Mouse (Mus musculus) embryonic facial prominence, embryonic 14.5 days (tissue): ENCODE results near the gene Mypop. TPM values are rescaled to one million over a fixed set of nuclear protein-coding genes. Genes with fewer than 3 reads are reported as not detected.

Experiments
- polyA plus RNA-seq: library from polyadenylated mRNA; unstranded; fragments of >200 nt; fragmentation: Nextera tagmentation; extraction: Ambion mirVana; gene quantifications from 2 replicates; pipeline ENCODE4 v1.2.1, GENCODE M21; 2014

Gene Mypop
- polyA plus RNA-seq, 1 experiment from 2014 or later, result 4.0 TPM

Other genes with a start within 250 kb of the Mypop start
- not detected in 2 replicates for gene Psg19, start 192.7 kb upstream of the Mypop start, polyA plus RNA-seq
- gene Psg17, start 169.6 kb upstream of the Mypop start, polyA plus RNA-seq, result 0.10 TPM in 1 of 2 replicates, not detected in the other
- 0.52 and 0.58 TPM in 2 replicates for gene Mill2, start 151.3 kb upstream of the Mypop start, polyA plus RNA-seq
- gene Pglyrp1, start 119.9 kb upstream of the Mypop start, polyA plus RNA-seq, result 5.3 and 10.0 TPM in 2 replicates
- gene Ccdc61, start 80.8 kb upstream of the Mypop start, polyA plus RNA-seq, result 19.4 and 22.5 TPM in 2 replicates
- gene Nova2, start 65.4 kb upstream of the Mypop start, polyA plus RNA-seq, result 0.79 and 0.81 TPM in 2 replicates
- gene Nanos2, start 3.8 kb upstream of the Mypop start, polyA plus RNA-seq, result not detected in 2 replicates
- 26.6 and 27.4 TPM in 2 replicates for gene Irf2bp1, start 12.8 kb downstream of the Mypop start, polyA plus RNA-seq
- 0.56 and 1.6 TPM in 2 replicates for gene Foxa3, start 32.3 kb downstream of the Mypop start, polyA plus RNA-seq
- gene Sympk, start 33.1 kb downstream of the Mypop start, polyA plus RNA-seq, result 23.6 and 23.8 TPM in 2 replicates
- gene Rsph6a, start 63.4 kb downstream of the Mypop start, polyA plus RNA-seq, result not detected in 2 replicates
- gene Dmwd, start 85.0 kb downstream of the Mypop start, polyA plus RNA-seq, result 20.2 and 22.6 TPM in 2 replicates
- gene Dmpk, start 92.6 kb downstream of the Mypop start, polyA plus RNA-seq, result 43.3 and 58.2 TPM in 2 replicates
- 13.4 and 16.3 TPM in 2 replicates for gene Six5, start 103.3 kb downstream of the Mypop start, polyA plus RNA-seq
- 1.7 and 2.6 TPM in 2 replicates for gene Gm4969, start 127.1 kb downstream of the Mypop start, polyA plus RNA-seq
- gene Fbxo46, start 128.6 kb downstream of the Mypop start, polyA plus RNA-seq, result 9.1 and 9.2 TPM in 2 replicates
- gene Qpctl, start 158.0 kb downstream of the Mypop start, polyA plus RNA-seq, result 11.1 and 13.2 TPM in 2 replicates
- gene Snrpd2, start 158.5 kb downstream of the Mypop start, polyA plus RNA-seq, result 130 and 131 TPM in 2 replicates
- 0.37 and 0.60 TPM in 2 replicates for gene Gipr, start 174.9 kb downstream of the Mypop start, polyA plus RNA-seq
- gene Eml2, start 185.2 kb downstream of the Mypop start, polyA plus RNA-seq, result 3.6 and 4.2 TPM in 2 replicates
- 1.7 and 2.3 TPM in 2 replicates for gene Gpr4, start 221.3 kb downstream of the Mypop start, polyA plus RNA-seq
- gene Opa3, start 237.1 kb downstream of the Mypop start, polyA plus RNA-seq, result 29.7 and 30.2 TPM in 2 replicates